ENCODE assay signal across 8 mouse cellular contexts in the genomic region with DNA sequence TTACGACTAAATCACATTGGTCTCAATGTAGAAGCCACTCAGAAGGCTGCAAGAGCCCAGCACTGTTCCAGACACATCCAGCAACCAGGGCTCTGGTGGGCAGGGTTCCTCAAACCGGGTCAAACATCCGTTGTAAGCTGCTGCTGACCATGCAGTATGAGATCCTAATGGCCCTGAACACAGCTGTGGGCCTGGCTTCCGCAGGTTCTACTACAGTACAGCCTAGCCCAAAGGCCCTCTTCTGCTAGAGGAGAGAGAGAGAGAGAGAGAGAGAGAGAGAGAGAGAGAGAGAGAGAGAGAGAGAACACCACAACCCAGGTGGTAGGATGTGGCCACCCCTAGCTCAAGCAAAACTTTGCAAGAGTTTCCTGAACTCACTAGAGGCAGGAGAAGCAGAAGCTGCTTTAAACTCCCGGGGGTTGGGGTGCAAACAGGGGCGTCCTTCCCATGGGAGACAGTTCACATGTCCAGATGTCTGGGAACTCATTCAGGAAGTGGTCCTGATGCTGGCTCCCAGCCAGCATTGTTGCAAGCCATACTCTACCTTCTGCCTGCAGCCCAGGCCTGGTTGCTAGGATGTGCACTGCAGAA. TPM values are rescaled to one million over a fixed set of nuclear protein-coding genes. Genes with fewer than 3 reads are reported as not detected.
DNase-seq lines count a peak whose midpoint lies in the region; ATAC-seq and TF ChIP-seq lines count a peak whose summit lies in the region.
"Had no signal": no experiment of that assay in that cellular context is flagged by ENCODE, and none has a peak within 500 bp of the region (broad histone marks: within the 10 kb centered on the region; RNA-seq: fewer than 3 reads in every experiment).

No protein-coding gene starts in this region.

- TF ChIP-seq EP300 in lung, postnatal 0 days (IDR thresholded peaks at IDR 0.05) = no peak

- TF ChIP-seq CTCF in lung, postnatal 0 days (IDR thresholded peaks at IDR 0.05) = no peak

- 44% methylated on average over 6 of the region's 6 CpGs for WGBS in lung, postnatal 0 days

- no peak overlapping the region for H3K4me3 ChIP-seq in lung, postnatal 0 days (ENCODE audit: low read depth, low read length)
- H3K4me3 ChIP-seq: limb, embryonic 13.5 days had no signal

- no peaks in the 10 kb centered on the region for H3K9me3 ChIP-seq in lung, postnatal 0 days (ENCODE audit: low read length)
- H3K9me3 ChIP-seq: limb, embryonic 13.5 days had no signal

- H3K4me1 ChIP-seq in lung, postnatal 0 days (ENCODE audit: insufficient read depth, low read depth, low read length) = no peaks in the 10 kb centered on the region

- no peak overlapping the region; the same call in 1 of the 2 replicates for H3K27ac ChIP-seq in lung, postnatal 0 days (ENCODE audit: low read length)
- H3K27ac ChIP-seq: limb, embryonic 13.5 days had no signal

- no peaks in the 10 kb centered on the region for H3K36me3 ChIP-seq in lung, postnatal 0 days (ENCODE audit: insufficient read depth, low read length)
- H3K36me3 ChIP-seq: limb, embryonic 13.5 days had no signal

- H3K9ac ChIP-seq in lung, postnatal 0 days (replicated peaks; ENCODE audit: low read depth) = no peak overlapping the region
- H3K9ac ChIP-seq: limb, embryonic 13.5 days had no signal

- H3K27me3 ChIP-seq in lung, postnatal 0 days (replicated peaks; ENCODE audit: insufficient read depth, low read length) = no peaks in the 10 kb centered on the region
- H3K27me3 ChIP-seq: limb, embryonic 13.5 days had no signal

- H3K4me2 ChIP-seq in lung, postnatal 0 days (replicated peaks; ENCODE audit: low read depth, low read length) = no peak overlapping the region
- H3K4me2 ChIP-seq: limb, embryonic 13.5 days had no signal

- peak; percentile 25; the same call in 1 of the 2 replicates for ATAC-seq in lung, postnatal 0 days
- ATAC-seq in common myeloid progenitor, adult 5-6 weeks (replicated peaks; ENCODE audit: low read depth, poor library complexity, severe bottlenecking) = peak; percentile 50

- no peak for DNase-seq in lung, postnatal 0 days (ENCODE audit: low spot score)
- no peak for DNase-seq in lung, adult 18-20 months
- DNase-seq in heart, postnatal 4 days = peak; percentile 36
- DNase-seq in thymus, postnatal 10 days (ENCODE audit: low spot score in 2 of 2) = peak; percentile 59 to 61
- DNase-seq in layer of hippocampus, postnatal 36 days = no peak
- DNase-seq in urinary bladder, postnatal 4 days (ENCODE audit: low spot score in 2 of 2) = no peak

RNA-seq across cellular contexts. Expression of gene Dgkd, which starts 23.4 kb away (rescaled TPM):
- 24.3 and 25.5 TPM in 2 replicates for polyA plus RNA-seq in lung, postnatal 0 days (2015; fragmentation: Nextera tagmentation; extraction: Ambion mirVana)
- total RNA-seq in common myeloid progenitor, adult 5-6 weeks (2017) = 29.2 and 39.9 TPM in 2 replicates
- 10 to 100 TPM; 53.4 to 55.2 TPM for total RNA-seq in heart, postnatal 4 days (2021)
- 100 to 1,000 TPM; 104 to 118 TPM for total RNA-seq in layer of hippocampus, postnatal 36 days (2021)

RNA-seq across cellular contexts. Expression of gene Sag, which starts 26.2 kb away (rescaled TPM):
- polyA plus RNA-seq in lung, postnatal 0 days (2015; fragmentation: Nextera tagmentation; extraction: Ambion mirVana) = 0.38 and 0.49 TPM in 2 replicates
- 0.59 and 0.78 TPM in 2 replicates for total RNA-seq in common myeloid progenitor, adult 5-6 weeks (2017)
- total RNA-seq in heart, postnatal 4 days (2021) = under 1 TPM; 0.33 to 0.45 TPM
- total RNA-seq in layer of hippocampus, postnatal 36 days (2021) = 1 to 10 TPM; 2.2 to 3.5 TPM

Comparison
In these comparisons a context has a peak if more than half of its experiments do, and no peak if none do; other contexts are left out.
1. DNase-seq: peak in heart, postnatal 4 days (single experiment) and thymus, postnatal 10 days (2 of 2); none in lung, postnatal 0 days (single experiment), lung, adult 18-20 months (0 of 2), layer of hippocampus, postnatal 36 days (0 of 2) and urinary bladder, postnatal 4 days (0 of 2).